Mouse (Mus musculus) left cerebral cortex, postnatal 4 days (tissue): ENCODE measurements at regions not wholly inside any gene's neighbourhood (a gene's known extent, or its start where the extent isn't known, plus 50 kb on each side); places are given as distances from the start of the nearest gene placed in this dataset.

Experiments
- DNase-seq: peaks from one replicate; pipeline ENCODE4 v3.0.0-alpha.2; 2022
- intact Hi-C: fragments of 180-260 bp; cut with DNase I; formaldehyde crosslinking; loops from one replicate; pipeline ENCODE4 v1.15.1; 2025

DNA sequence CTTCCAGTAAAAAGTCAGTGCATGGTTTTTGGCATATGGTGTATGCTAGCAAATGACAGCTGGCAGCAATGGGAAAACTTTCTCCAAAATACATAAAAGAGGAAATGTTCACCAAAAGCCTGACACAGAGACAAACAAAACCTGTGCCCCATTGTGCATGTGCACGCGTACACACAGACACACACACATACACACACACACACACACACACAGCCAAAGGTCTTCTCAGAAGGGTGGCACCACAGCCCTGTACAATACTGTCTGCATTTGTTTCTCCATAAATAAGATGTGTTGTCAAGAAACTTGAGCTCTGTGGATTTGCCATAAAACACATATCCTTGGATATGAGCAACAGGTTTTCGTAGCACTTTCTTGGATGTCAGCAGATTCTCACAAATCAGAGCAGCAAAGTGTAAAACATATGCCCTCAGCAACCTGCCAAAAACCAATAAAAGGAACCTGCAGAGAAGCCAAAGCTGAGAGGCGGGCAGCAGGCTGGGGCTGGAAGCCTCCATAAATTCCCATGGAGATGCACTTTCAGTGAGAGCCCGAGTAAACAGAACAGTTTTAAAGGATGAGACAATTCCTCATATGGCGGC lies 60.5 kb upstream of the Ddit4l start:
- DNase-seq: peak; percentile 48
- intact Hi-C loops: no loop called here

DNA sequence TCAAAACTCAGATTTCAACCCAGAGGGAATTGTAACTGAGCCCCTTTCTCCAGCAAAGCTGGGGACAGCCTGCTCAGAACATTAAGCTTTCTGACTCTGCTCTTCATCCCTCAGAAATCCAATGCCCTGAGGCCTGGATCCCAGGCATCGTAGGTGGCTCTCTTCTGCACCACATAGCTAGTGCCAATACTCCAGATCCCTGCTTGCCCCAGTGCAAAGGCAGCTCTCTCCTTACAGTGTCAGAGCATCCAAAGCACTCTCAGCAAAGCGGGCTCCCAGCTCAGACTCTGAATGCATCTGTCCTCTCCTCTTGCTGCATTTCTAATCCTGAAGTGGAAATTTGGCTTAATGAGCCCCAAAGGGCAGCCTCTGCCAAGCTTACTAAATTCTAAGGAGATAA lies 59.4 kb upstream of the Ddit4l start:
- no peak for DNase-seq
- intact Hi-C loops: no loop called here

DNA sequence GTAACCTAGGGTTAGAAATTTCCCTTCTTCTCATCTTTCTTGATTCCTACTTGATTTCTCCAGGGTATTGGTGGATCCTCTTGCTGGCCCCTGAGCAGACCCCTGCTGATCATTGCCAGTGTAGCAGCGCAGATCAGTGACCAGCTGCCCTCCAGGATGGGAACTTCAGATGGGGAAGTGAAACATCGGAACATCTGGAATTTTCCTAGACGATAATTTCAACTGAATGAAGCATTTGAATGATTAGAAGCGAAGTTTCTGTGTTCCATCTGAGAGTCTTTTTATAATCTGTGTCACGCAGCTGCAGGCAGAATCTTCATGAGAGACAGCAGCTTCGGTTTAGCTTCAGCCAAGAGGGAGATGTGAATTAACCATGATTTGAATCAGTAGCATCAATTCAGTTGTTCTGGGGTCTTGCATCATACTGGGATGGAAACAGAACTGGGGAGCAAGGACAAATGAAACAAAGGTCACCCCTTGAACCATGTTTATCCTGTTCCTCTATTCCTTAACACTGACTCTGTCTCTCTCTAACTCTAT lies 57.8 kb upstream of the Ddit4l start:
- DNase-seq: no peak
- intact Hi-C loops: no loop called here

DNA sequence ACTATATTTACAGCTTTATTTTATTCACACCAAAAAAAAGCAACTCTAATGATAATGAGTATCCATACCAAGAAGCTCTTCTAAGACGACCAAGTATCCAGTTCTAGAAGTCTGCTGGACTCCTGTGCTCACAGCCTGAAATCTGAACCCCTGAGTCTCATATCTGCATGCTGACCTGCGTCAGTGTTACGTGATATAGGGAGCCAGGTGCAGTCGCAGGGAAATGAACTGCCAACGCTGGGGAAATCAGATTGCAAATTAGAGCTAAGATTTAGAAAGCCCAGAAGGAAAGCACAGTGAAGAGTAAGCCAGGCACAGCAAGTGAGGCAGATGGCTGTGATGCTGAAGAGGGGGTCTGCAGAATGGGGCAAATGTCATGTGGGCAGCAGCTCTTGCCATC lies 57.1 kb upstream of the Ddit4l start:
- intact Hi-C loops: no loop called here
- no peak for DNase-seq

DNA sequence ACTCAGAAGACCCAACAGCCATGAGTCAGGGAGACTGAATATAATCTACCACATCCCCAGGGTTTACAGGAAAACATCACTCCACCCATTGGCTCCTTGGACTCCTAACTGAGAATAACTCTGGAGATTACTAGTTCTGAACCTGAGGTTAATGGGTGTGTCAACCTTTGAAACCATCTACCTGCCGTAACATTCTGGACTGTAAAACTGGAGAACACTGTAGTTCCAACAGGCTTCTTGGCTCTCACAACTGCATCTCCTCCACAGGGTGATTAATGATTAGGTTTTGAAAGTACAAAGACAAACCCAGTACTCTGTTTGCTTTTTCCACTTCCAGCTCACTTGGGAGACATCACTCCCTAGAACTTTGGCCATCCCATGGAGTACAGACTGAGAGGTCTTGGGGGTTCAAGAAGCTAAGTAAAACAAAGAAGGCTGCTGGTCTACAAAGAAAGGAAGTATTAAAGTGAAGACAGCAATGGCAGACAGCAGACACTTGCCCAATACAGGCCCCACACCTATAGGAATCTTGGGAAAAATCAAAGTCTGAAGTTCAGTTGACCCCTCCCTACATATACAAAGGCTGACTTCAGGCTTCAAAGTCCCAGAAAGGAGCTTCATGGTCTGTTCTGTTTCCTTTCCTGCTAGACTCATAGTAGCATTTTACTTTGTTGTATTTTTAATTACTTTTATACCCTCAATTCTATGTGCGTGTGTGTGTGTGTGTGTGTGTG lies 52.7 kb upstream of the Ddit4l start:
- intact Hi-C loops: no loop called here
- DNase-seq: no peak
